Mouse (Mus musculus) erythroblast, embryonic 14.5 days (primary cell): ENCODE data around the gene D030056L22Rik.

Source experiments
- GATA1 ChIP-seq: IDR thresholded peaks from 2 replicates; pipeline ENCODE4 v1.6.1; 2012; ENCODE audit warnings: low read length, inconsistent platforms, mixed read lengths
- TAL1 ChIP-seq: IDR thresholded peaks from 3 replicates; pipeline ENCODE4 v1.6.1; 2012; ENCODE audit warnings: low read length, inconsistent platforms, mixed read lengths

GRCm38 (mm10) chr19:18672498-18672897 is 40.5 kb upstream of the D030056L22Rik start:
- TF ChIP-seq TAL1 (no peak), GATA1 (no peak)
